Mouse (Mus musculus): ENCODE measurements around the gene Cxcr5. TPM values are rescaled to one million over a fixed set of nuclear protein-coding genes. Genes with fewer than 3 reads are reported as not detected.

Gene Cxcr5
- polyA plus RNA-seq, 2 experiments = 0.10 to 0.30 TPM

- Histone ChIP-seq H3K9me3 (ENCODE audit: control insufficient read depth, low read length) (no peaks in the 10 kb centered on the region), H3K36me3 (ENCODE audit: control insufficient read depth, insufficient read depth, low read length) (no peaks in the 10 kb centered on the region), H3K9ac (ENCODE audit: low read depth, low read length, severe bottlenecking) (no peak overlapping the region), H3K27me3 (ENCODE audit: control insufficient read depth, insufficient read depth, low read length) (no peaks in the 10 kb centered on the region), H3K4me2 (replicated peaks; ENCODE audit: low read depth, low read length, severe bottlenecking) (no peak overlapping the region), H3K4me1 (ENCODE audit: control insufficient read depth, insufficient read depth, low read length) (no peaks in the 10 kb centered on the region), H3K27ac (replicated peaks; ENCODE audit: low read depth, low read length) (no peak overlapping the region), H3K4me3 (replicated peaks; ENCODE audit: low read length) (no peak overlapping the region)
- 81% methylated on average over 3 of the region's 3 CpGs for WGBS
- DNase-seq (ENCODE audit: low spot score) = no peak
- no peak for TF ChIP-seq POLR2A (IDR thresholded peaks at IDR 0.05; ENCODE audit: borderline replicate concordance, extremely low read depth, insufficient read depth, insufficient read length)
- no peak for ATAC-seq (ENCODE audit: low FRiP score, low read depth)
Observed at GRCm38 (mm10) chr9:44525001-44525400, 36.7 kb downstream of the Cxcr5 start.

GRCm38 (mm10) chr9:44524235-44524826, 37.3 kb downstream of the Cxcr5 start:
- Histone ChIP-seq H3K4me2 (replicated peaks; ENCODE audit: low read depth, low read length, severe bottlenecking) (no peak overlapping the region), H3K4me1 (ENCODE audit: control insufficient read depth, insufficient read depth, low read length) (no peaks in the 10 kb centered on the region), H3K4me3 (replicated peaks; ENCODE audit: low read length) (no peak overlapping the region), H3K27ac (replicated peaks; ENCODE audit: low read depth, low read length) (no peak overlapping the region), H3K9ac (ENCODE audit: low read depth, low read length, severe bottlenecking) (no peak overlapping the region), H3K9me3 (ENCODE audit: control insufficient read depth, low read length) (no peaks in the 10 kb centered on the region), H3K36me3 (ENCODE audit: control insufficient read depth, insufficient read depth, low read length) (no peaks in the 10 kb centered on the region), H3K27me3 (ENCODE audit: control insufficient read depth, insufficient read depth, low read length) (no peaks in the 10 kb centered on the region)
- no peak for TF ChIP-seq POLR2A (IDR thresholded peaks at IDR 0.05; ENCODE audit: borderline replicate concordance, extremely low read depth, insufficient read depth, insufficient read length)
- ATAC-seq (ENCODE audit: low FRiP score, low read depth) (no peak), DNase-seq (ENCODE audit: low spot score) (no peak)
- WGBS = 77% methylated on average over 5 of the region's 5 CpGs

- no peak for TF ChIP-seq POLR2A (IDR thresholded peaks at IDR 0.05; ENCODE audit: borderline replicate concordance, extremely low read depth, insufficient read depth, insufficient read length)
- H3K27me3 ChIP-seq (ENCODE audit: control insufficient read depth, insufficient read depth, low read length) = no peaks in the 10 kb centered on the region
- no peak overlapping the region for H3K9ac ChIP-seq (ENCODE audit: low read depth, low read length, severe bottlenecking)
- no peaks in the 10 kb centered on the region for H3K36me3 ChIP-seq (ENCODE audit: control insufficient read depth, insufficient read depth, low read length)
- H3K9me3 ChIP-seq (ENCODE audit: control insufficient read depth, low read length) = no peaks in the 10 kb centered on the region
- no peak overlapping the region for H3K4me2 ChIP-seq (replicated peaks; ENCODE audit: low read depth, low read length, severe bottlenecking)
- 69% methylated on average over 5 of the region's 5 CpGs for WGBS
- no peak overlapping the region for H3K27ac ChIP-seq (replicated peaks; ENCODE audit: low read depth, low read length)
- no peaks in the 10 kb centered on the region for H3K4me1 ChIP-seq (ENCODE audit: control insufficient read depth, insufficient read depth, low read length)
- ATAC-seq (ENCODE audit: low FRiP score, low read depth) (no peak), DNase-seq (ENCODE audit: low spot score) (no peak)
- H3K4me3 ChIP-seq (replicated peaks; ENCODE audit: low read length) = no peak overlapping the region
Observed at GRCm38 (mm10) chr9:44523686-44524085, 38.0 kb downstream of the Cxcr5 start.

- whole genome bisulfite sequencing = 76% methylated on average over 10 of the region's 10 CpGs
- H3K4me1 ChIP-seq (ENCODE audit: control insufficient read depth, insufficient read depth, low read length) = no peaks in the 10 kb centered on the region
- ATAC-seq (ENCODE audit: low FRiP score, low read depth) (no peak), DNase-seq (ENCODE audit: low spot score) (no peak)
- H3K9me3 ChIP-seq (ENCODE audit: control insufficient read depth, low read length) = no peaks in the 10 kb centered on the region
- no peaks in the 10 kb centered on the region for H3K36me3 ChIP-seq (ENCODE audit: control insufficient read depth, insufficient read depth, low read length)
- H3K9ac ChIP-seq (ENCODE audit: low read depth, low read length, severe bottlenecking) = no peak overlapping the region
- no peak overlapping the region for H3K27ac ChIP-seq (replicated peaks; ENCODE audit: low read depth, low read length)
- no peak for TF ChIP-seq POLR2A (IDR thresholded peaks at IDR 0.05; ENCODE audit: borderline replicate concordance, extremely low read depth, insufficient read depth, insufficient read length)
- no peaks in the 10 kb centered on the region for H3K27me3 ChIP-seq (ENCODE audit: control insufficient read depth, insufficient read depth, low read length)
- no peak overlapping the region for H3K4me3 ChIP-seq (replicated peaks; ENCODE audit: low read length)
- no peak overlapping the region for H3K4me2 ChIP-seq (replicated peaks; ENCODE audit: low read depth, low read length, severe bottlenecking)
Observed at GRCm38 (mm10) chr9:44521927-44522326, 39.8 kb downstream of the Cxcr5 start.

- H3K4me2 ChIP-seq (replicated peaks; ENCODE audit: low read depth, low read length, severe bottlenecking) = no peak overlapping the region
Observed at GRCm38 (mm10) chr9:44518068-44518467, 43.6 kb downstream of the Cxcr5 start.

More at GRCm38 (mm10) chr9:44518068-44518467, 43.6 kb downstream of the Cxcr5 start:
- H3K27ac ChIP-seq (replicated peaks; ENCODE audit: low read depth, low read length) = no peak overlapping the region
- H3K9ac ChIP-seq (ENCODE audit: low read depth, low read length, severe bottlenecking) = no peak overlapping the region
- H3K4me3 ChIP-seq (replicated peaks; ENCODE audit: low read length) = no peak overlapping the region
- H3K27me3 ChIP-seq (ENCODE audit: control insufficient read depth, insufficient read depth, low read length) = no peaks in the 10 kb centered on the region
- WGBS = 68% methylated on average over 7 of the region's 7 CpGs
- ATAC-seq (ENCODE audit: low FRiP score, low read depth) (no peak), DNase-seq (ENCODE audit: low spot score) (no peak)
- no peaks in the 10 kb centered on the region for H3K4me1 ChIP-seq (ENCODE audit: control insufficient read depth, insufficient read depth, low read length)
- H3K36me3 ChIP-seq (ENCODE audit: control insufficient read depth, insufficient read depth, low read length) = no peaks in the 10 kb centered on the region
- no peaks in the 10 kb centered on the region for H3K9me3 ChIP-seq (ENCODE audit: control insufficient read depth, low read length)
- no peak for TF ChIP-seq POLR2A (IDR thresholded peaks at IDR 0.05; ENCODE audit: borderline replicate concordance, extremely low read depth, insufficient read depth, insufficient read length)

Data from limb, embryonic 14.5 days (tissue).